Mouse (Mus musculus) liver, adult 2 months (tissue): ENCODE data around the gene Loxl3.

ENCODE experiments used
- CTCF ChIP-seq: fragments of 200-500 bp; IDR thresholded peaks from 2 replicates; pipeline ENCODE4 v1.5.1; 2011; ENCODE audit warnings: low read depth, low read length, control low read depth
- POLR2A ChIP-seq: fragments of 200-500 bp; IDR thresholded peaks from 2 replicates; pipeline ENCODE4 v1.6.1; 2011; ENCODE audit warnings: low read length, control low read depth; ENCODE audit not compliant: insufficient read depth; ENCODE audit errors: extremely low read depth

- no peak for TF ChIP-seq POLR2A
- TF ChIP-seq CTCF, result peak; percentile 62
Observed at GRCm38 (mm10) chr6:83078324-83078858, 44.4 kb downstream of the Loxl3 start.
